Mouse (Mus musculus): ENCODE results near the gene Asb10. TPM values are rescaled to one million over a fixed set of nuclear protein-coding genes. Genes with fewer than 3 reads are reported as not detected.

The Asb10 gene
- not detected for polyA plus RNA-seq (2014; fragmentation: Illumina TruSeq; extraction: RNeasy Lipid Tissue Mini Kit (QIAGEN cat#74804); ENCODE audit: low read depth, low replicate concordance)

DNA sequence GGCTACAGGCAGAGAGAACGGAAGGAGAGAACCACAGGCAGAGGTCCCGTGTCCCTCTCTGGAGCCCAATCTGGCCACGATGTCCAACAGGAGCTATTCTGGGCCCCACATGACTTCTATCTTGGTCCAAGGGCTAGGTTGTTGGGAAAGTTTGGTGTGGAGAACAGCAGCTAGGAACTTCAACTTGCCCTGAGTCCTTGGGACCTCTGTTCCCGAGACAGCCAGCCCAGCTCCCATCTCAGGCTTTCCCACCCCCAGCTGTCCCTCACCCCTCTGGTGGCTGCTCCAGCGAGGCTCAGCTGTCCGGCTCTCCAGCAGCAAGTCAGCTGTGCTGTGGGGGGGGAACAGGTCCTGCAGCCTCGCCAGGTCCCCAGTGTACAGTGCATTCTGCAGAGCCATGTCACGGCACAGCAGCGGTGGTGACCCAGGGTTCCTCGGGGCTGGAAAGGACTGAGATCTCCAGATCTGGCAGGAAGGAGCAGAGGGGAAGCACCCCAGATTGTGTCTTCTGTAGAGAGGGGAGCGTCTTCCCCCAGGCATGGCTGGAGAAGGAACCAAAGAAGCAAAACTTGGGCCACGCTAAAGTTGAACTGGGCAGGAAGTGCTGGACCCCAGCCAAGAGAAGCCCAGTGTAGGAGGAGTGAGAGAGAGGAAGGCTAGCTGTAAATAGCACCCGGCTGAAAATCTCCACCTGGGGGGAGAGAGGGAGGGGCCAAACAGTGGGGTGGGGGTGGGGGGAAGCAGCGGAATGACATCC lies at the start of gene Asb10:
Gene Asb10 (minus strand): TSS at position 592 of the 757 bp plus-strand sequence.

DNA sequence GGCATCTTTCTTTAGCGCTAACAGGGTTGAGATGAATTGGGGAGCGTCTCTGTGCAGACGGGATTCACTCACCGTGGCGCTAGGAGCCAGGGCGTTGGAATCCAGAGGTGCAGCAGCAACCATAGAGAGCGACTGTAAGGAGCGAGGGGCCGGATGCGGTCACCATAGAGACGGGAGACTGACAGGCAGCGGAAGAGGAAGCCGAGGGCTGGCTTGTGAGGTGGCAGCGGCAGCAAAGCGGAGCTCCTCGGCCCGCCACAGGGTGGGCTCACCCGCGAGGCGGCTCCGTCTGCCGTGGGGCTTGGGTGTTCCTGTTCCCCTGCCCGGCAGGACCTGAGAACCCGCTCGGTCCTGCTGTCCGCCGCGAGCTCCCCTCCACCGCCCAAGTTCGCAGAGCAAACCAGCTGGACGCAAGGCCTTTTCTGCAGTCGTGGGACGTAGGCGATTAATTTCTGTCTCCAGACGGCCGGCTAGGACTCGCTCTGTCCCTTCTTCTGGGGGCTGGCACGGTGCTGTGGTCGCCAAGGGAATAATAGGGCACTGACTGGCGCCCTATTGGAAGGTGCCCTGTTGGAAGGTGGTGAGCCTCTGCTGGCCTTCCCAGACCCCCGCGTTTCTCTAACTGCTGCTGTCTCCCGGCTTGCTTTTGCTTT lies 45.9 kb upstream of the Asb10 start, which contains the start of gene Chpf2:
Gene Chpf2 (plus strand): TSS at position 195 of the 653 bp plus-strand sequence.

DNA sequence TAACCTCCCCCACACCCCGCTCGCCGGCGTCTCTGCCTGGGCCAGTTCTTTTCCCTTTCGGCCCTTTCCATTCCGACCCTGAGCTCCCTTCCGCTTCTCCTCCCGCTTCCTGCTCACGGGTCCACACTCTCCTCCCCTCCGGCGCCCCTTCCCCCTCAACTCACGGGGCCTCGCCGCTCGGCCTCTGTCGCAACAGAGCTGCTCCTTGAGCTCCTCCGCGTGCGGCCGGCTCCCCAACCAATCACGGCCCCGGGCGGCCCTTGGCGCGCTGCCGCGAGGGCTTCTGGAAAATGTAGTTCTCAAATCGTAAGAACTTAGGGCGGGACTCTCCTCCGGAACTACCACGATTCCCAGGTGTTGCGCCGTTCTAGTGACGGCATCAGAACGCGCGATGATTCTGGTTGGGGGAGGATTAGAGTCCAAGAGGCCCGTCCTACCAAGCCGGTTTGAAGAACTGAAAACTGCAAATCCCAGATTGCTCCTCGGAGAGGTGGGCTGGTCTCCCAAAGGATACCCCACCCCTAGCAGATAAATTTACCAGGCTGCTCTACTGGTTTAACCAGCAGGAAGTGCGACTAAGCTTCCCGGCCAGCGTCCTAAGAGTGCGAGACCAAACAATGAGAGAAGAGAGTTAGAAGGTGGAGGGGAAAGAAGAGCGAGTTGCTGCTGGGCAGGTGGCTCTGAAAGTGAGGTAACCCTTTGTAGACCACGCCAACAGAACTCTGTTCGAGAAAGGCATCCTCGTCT lies 36.6 kb upstream of the Asb10 start, which contains the start of gene Abcf2:
Gene Abcf2 (minus strand): TSS at position 285 of the 747 bp plus-strand sequence.

DNA sequence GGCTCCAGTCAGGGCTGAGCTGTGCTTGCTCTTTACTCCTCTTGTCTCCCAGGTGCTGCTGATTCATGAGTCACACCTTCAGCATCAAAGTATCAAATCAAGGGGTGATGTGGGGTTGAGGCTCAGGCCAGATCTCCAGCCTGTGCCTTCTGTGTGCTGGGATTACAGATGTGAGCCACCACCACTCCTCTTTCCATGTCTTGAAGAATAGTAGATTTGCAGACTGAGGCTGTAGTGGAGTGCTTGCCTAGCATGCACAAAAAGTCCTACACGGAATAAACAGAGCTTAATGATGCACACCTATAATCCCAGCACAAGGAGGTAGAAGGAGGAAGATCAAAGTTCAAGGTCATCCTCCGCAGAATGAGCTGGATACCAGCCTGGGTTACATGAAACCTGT lies 15.9 kb upstream of the Asb10 start, which contains the start of gene 4931409K22Rik:
Gene 4931409K22Rik (minus strand): TSS at position 101 of the 400 bp plus-strand sequence.

DNA sequence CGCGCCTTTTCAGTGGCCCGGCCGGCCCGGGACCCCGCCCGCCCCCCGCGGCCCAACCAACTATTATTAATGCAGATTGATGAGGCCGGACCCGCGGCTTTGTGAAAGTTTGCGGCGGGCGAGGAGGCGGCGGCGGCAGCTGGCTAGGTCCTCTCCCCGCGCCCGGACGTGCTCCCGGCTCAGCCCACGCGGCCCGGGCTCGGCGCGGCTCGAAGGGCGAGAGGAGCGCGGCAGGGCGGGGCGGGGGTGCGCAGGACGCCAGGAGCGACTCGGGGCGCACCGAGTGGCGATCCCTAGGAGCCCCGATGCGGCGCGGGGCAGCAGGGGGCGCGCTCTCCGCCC lies 13.9 kb downstream of the Asb10 start, which contains the start of gene Gbx1:
Gene Gbx1 (minus strand): TSS at position 314 of the 342 bp plus-strand sequence.

Other genes starting within 250 kb of the Asb10 start
- not detected for gene Kcnh2, start 189.4 kb downstream of the Asb10 start, polyA plus RNA-seq (2014; fragmentation: Illumina TruSeq; extraction: RNeasy Lipid Tissue Mini Kit (QIAGEN cat#74804); ENCODE audit: low read depth, low replicate concordance)
- 0.20 TPM for gene Nos3, start 176.2 kb downstream of the Asb10 start, polyA plus RNA-seq (2014; fragmentation: Illumina TruSeq; extraction: RNeasy Lipid Tissue Mini Kit (QIAGEN cat#74804); ENCODE audit: low read depth, low replicate concordance)
- gene Atg9b, start 148.8 kb downstream of the Asb10 start, polyA plus RNA-seq (2014; fragmentation: Illumina TruSeq; extraction: RNeasy Lipid Tissue Mini Kit (QIAGEN cat#74804); ENCODE audit: low read depth, low replicate concordance) = not detected
- 2.7 TPM for gene Abcb8, start 147.3 kb downstream of the Asb10 start, polyA plus RNA-seq (2014; fragmentation: Illumina TruSeq; extraction: RNeasy Lipid Tissue Mini Kit (QIAGEN cat#74804); ENCODE audit: low read depth, low replicate concordance)
- not detected for gene Asic3, start 127.6 kb downstream of the Asb10 start, polyA plus RNA-seq (2014; fragmentation: Illumina TruSeq; extraction: RNeasy Lipid Tissue Mini Kit (QIAGEN cat#74804); ENCODE audit: low read depth, low replicate concordance)
- 13.7 TPM for gene Cdk5, start 117.4 kb downstream of the Asb10 start, polyA plus RNA-seq (2014; fragmentation: Illumina TruSeq; extraction: RNeasy Lipid Tissue Mini Kit (QIAGEN cat#74804); ENCODE audit: low read depth, low replicate concordance)
- 4.1 TPM for gene Slc4a2, start 117.1 kb downstream of the Asb10 start, polyA plus RNA-seq (2014; fragmentation: Illumina TruSeq; extraction: RNeasy Lipid Tissue Mini Kit (QIAGEN cat#74804); ENCODE audit: low read depth, low replicate concordance)
- gene Fastk, start 95.7 kb downstream of the Asb10 start, polyA plus RNA-seq (2014; fragmentation: Illumina TruSeq; extraction: RNeasy Lipid Tissue Mini Kit (QIAGEN cat#74804); ENCODE audit: low read depth, low replicate concordance) = 3.7 TPM
- gene Tmub1, start 93.1 kb downstream of the Asb10 start, polyA plus RNA-seq (2014; fragmentation: Illumina TruSeq; extraction: RNeasy Lipid Tissue Mini Kit (QIAGEN cat#74804); ENCODE audit: low read depth, low replicate concordance) = 0.93 TPM
- gene Agap3, start 88.8 kb downstream of the Asb10 start, polyA plus RNA-seq (2014; fragmentation: Illumina TruSeq; extraction: RNeasy Lipid Tissue Mini Kit (QIAGEN cat#74804); ENCODE audit: low read depth, low replicate concordance) = 1.3 TPM
- gene Gbx1, start 13.8 kb downstream of the Asb10 start, polyA plus RNA-seq (2014; fragmentation: Illumina TruSeq; extraction: RNeasy Lipid Tissue Mini Kit (QIAGEN cat#74804); ENCODE audit: low read depth, low replicate concordance) = not detected
- gene 4931409K22Rik, start 15.8 kb upstream of the Asb10 start, polyA plus RNA-seq (2014; fragmentation: Illumina TruSeq; extraction: RNeasy Lipid Tissue Mini Kit (QIAGEN cat#74804); ENCODE audit: low read depth, low replicate concordance) = not detected
- 11.4 TPM for gene Abcf2, start 36.5 kb upstream of the Asb10 start, polyA plus RNA-seq (2014; fragmentation: Illumina TruSeq; extraction: RNeasy Lipid Tissue Mini Kit (QIAGEN cat#74804); ENCODE audit: low read depth, low replicate concordance)
- 0.73 TPM for gene Chpf2, start 45.8 kb upstream of the Asb10 start, polyA plus RNA-seq (2014; fragmentation: Illumina TruSeq; extraction: RNeasy Lipid Tissue Mini Kit (QIAGEN cat#74804); ENCODE audit: low read depth, low replicate concordance)
- 1.7 TPM for gene Smarcd3, start 83.4 kb upstream of the Asb10 start, polyA plus RNA-seq (2014; fragmentation: Illumina TruSeq; extraction: RNeasy Lipid Tissue Mini Kit (QIAGEN cat#74804); ENCODE audit: low read depth, low replicate concordance)
- gene Nub1, start 144.6 kb upstream of the Asb10 start, polyA plus RNA-seq (2014; fragmentation: Illumina TruSeq; extraction: RNeasy Lipid Tissue Mini Kit (QIAGEN cat#74804); ENCODE audit: low read depth, low replicate concordance) = 32.5 TPM
- 0.20 TPM for gene Wdr86, start 189.7 kb upstream of the Asb10 start, polyA plus RNA-seq (2014; fragmentation: Illumina TruSeq; extraction: RNeasy Lipid Tissue Mini Kit (QIAGEN cat#74804); ENCODE audit: low read depth, low replicate concordance)
- gene Crygn, start 217.0 kb upstream of the Asb10 start, polyA plus RNA-seq (2014; fragmentation: Illumina TruSeq; extraction: RNeasy Lipid Tissue Mini Kit (QIAGEN cat#74804); ENCODE audit: low read depth, low replicate concordance) = not detected

Measured in kidney, adult 10 weeks (tissue).